Mouse (Mus musculus) embryonic facial prominence, embryonic 11.5 days (tissue): Measurements from ENCODE around the gene Adamtsl5. TPM values are rescaled to one million over a fixed set of nuclear protein-coding genes. Genes with fewer than 3 reads are reported as not detected.

Experiments used
- ATAC-seq: fragments of 200-750 bp; cut with Nextera tagmentation; replicated peaks from 2 replicates; pipeline ENCODE4 v1.8.0; 2017; ENCODE audit warnings: low read depth; ENCODE audit not compliant: insufficient number of reproducible peaks, low FRiP score, low TSS enrichment
- DNase-seq: peaks from one replicate; pipeline ENCODE4 v3.0.0-alpha.2; 2015; ENCODE audit warnings: low spot score
- H3K27ac ChIP-seq: fragments of 300-500 bp; sonication (generic); replicated peaks from 2 replicates; pipeline ENCODE4 v1.5.1; 2014; ENCODE audit warnings: mild to moderate bottlenecking, low read depth, low read length, control low read depth
- H3K27me3 ChIP-seq: fragments of 300-500 bp; sonication (generic); 2 replicates; pipeline ENCODE4 v1.6.1; 2014; ENCODE audit warnings: mild to moderate bottlenecking, low read length, moderate library complexity, mixed read lengths; ENCODE audit not compliant: control insufficient read depth, insufficient read depth
- H3K36me3 ChIP-seq: fragments of 300-500 bp; sonication (generic); replicated peaks from 2 replicates; pipeline ENCODE4 v1.6.1; 2014; ENCODE audit warnings: low read depth, mild to moderate bottlenecking, low read length, moderate library complexity, mixed read lengths; ENCODE audit not compliant: control insufficient read depth, insufficient read depth
- H3K4me1 ChIP-seq: fragments of 300-500 bp; sonication (generic); 2 replicates; pipeline ENCODE4 v1.6.1; 2014; ENCODE audit warnings: low read length, mixed read lengths; ENCODE audit not compliant: control insufficient read depth, insufficient read depth
- H3K4me2 ChIP-seq: fragments of 300-500 bp; sonication (generic); 2 replicates; pipeline ENCODE4 v1.6.1; 2014; ENCODE audit warnings: low read depth, mild to moderate bottlenecking, control low read depth, low read length, moderate library complexity
- H3K4me3 ChIP-seq: fragments of 300-500 bp; sonication (generic); 2 replicates; pipeline ENCODE4 v1.5.1; 2014; ENCODE audit warnings: low read depth, low read length, control low read depth
- H3K9ac ChIP-seq: fragments of 300-500 bp; sonication (generic); replicated peaks from 2 replicates; pipeline ENCODE4 v1.6.1; 2014; ENCODE audit warnings: mild to moderate bottlenecking, control low read depth, low read length
- H3K9me3 ChIP-seq: fragments of 300-500 bp; sonication (generic); replicated peaks from 2 replicates; pipeline ENCODE4 v1.6.1; 2016; ENCODE audit warnings: mild to moderate bottlenecking, low read length, inconsistent platforms, mixed read lengths; ENCODE audit not compliant: control insufficient read depth
- WGBS: fragments of 180-500 bp; shearing (Covaris S2); extraction: QIAGEN DNeasy Blood & Tissue Kit; methylation state at CpG from one replicate; pipeline ENCODE4 v1.1.7; 2014; 5-methylcytosine and 5-hydroxymethylcytosine counted together
- microRNA-seq: library from miRNA; unstranded; fragments of <30 nt; microRNA quantifications from one replicate; pipeline ENCODE4, GENCODE M21; 2016; ENCODE audit warnings: borderline number of aligned reads
- polyA plus RNA-seq: library from polyadenylated mRNA; unstranded; fragments of >200 nt; fragmentation: Nextera tagmentation; extraction: Ambion mirVana; gene quantifications from 2 replicates; pipeline ENCODE4 v1.2.1, GENCODE M21; 2014

Adamtsl5 gene
- polyA plus RNA-seq, 1 experiment from 2014 or later: 0.14 TPM

DNA sequence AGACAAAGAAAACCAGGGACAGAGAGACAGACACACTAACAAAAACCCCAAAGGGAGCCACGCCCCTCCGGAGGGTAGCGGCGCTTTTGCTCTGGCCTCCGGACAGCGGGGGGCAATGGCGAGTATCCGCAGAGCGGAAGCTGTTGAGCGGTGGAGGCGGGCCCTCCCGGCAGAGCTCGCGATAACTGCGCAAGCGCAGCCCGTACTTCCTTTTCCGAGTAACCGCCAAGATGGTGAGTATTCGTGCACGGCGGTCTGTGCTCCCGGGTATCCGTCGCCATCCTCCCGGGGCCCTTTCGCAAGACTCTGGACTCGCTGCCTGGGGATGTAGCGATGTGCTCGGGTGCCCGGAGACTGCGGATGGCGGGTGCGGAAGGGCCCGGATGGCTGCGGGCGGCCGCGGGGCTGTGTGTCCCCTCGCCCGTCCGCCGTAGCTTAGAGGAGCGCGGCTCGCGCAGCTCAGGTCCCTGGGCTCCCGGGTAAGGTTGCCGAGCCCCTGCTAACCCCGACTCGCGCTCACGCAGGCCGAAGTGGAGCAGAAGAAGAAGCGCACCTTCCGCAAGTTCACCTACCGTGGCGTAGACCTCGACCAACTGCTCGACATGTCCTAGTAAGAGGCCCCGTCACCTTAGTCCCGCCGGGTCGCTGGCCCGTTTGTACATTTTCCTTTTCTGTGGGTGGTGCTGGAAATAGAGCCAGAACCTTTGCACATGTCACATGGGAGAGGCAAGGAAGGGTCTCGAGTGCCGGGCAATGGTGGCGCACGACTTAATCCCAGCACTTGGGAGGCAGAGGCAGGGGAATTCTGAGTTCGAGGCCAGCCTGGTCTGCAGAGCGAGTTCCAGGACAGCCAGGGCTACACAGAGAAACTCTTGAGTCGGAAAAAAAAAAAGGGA is 55.7 kb downstream of the Adamtsl5 start, which contains the start of gene Rps15:
Rps15 (plus strand) TSS at position 203 of the 896 bp plus-strand sequence.
- Histone ChIP-seq H3K9ac (peak within 1 kb of the TSS; percentile 99), H3K27ac (peak within 1 kb of the TSS; percentile 78), H3K4me2 (peak within 1 kb of the TSS; percentile 92), H3K27me3 (no peaks in the 10 kb centered on the region), H3K9me3 (no peaks in the 10 kb centered on the region), H3K4me1 (peaks cover 3% of the 10 kb centered on the region; the same call in 1 of the 2 replicates), H3K36me3 (peaks cover 5% of the 10 kb centered on the region), H3K4me3 (peak within 1 kb of the TSS; percentile 96)
- peak; percentile 98 for DNase-seq
- under 1% methylated on average over 72 of the region's 72 CpGs for WGBS
- peak; percentile 75 for ATAC-seq

Small RNAs within 50 kb of the gene (microRNA-seq; reads per million reads assigned to microRNA genes)
- not detected for gene Gm22721

Other genes with a start within 250 kb of the Adamtsl5 start
- 5.6 and 6.6 TPM in 2 replicates for gene Sbno2, start 242.8 kb downstream of the Adamtsl5 start, polyA plus RNA-seq
- gene Stk11, start 232.6 kb downstream of the Adamtsl5 start, polyA plus RNA-seq: 16.6 and 18.5 TPM in 2 replicates
- gene Atp5d, start 209.8 kb downstream of the Adamtsl5 start, polyA plus RNA-seq: 360 and 371 TPM in 2 replicates
- gene Cbarp, start 207.6 kb downstream of the Adamtsl5 start, polyA plus RNA-seq: 6.8 and 9.0 TPM in 2 replicates
- gene Midn, start 200.1 kb downstream of the Adamtsl5 start, polyA plus RNA-seq: 60.3 and 62.1 TPM in 2 replicates
- gene Cirbp, start 182.4 kb downstream of the Adamtsl5 start, polyA plus RNA-seq: 74.0 and 77.8 TPM in 2 replicates
- gene 1600002K03Rik, start 175.5 kb downstream of the Adamtsl5 start, polyA plus RNA-seq: 6.0 and 6.8 TPM in 2 replicates
- gene Efna2, start 168.9 kb downstream of the Adamtsl5 start, polyA plus RNA-seq: 34.6 and 42.3 TPM in 2 replicates
- 75.1 and 94.3 TPM in 2 replicates for gene Mum1, start 122.0 kb downstream of the Adamtsl5 start, polyA plus RNA-seq
- gene Ndufs7, start 99.3 kb downstream of the Adamtsl5 start, polyA plus RNA-seq: 221 and 253 TPM in 2 replicates
- 21.9 and 22.4 TPM in 2 replicates for gene Gamt, start 87.4 kb downstream of the Adamtsl5 start, polyA plus RNA-seq
- 40.9 and 44.7 TPM in 2 replicates for gene Dazap1, start 86.9 kb downstream of the Adamtsl5 start, polyA plus RNA-seq
- gene Rps15, start 56.0 kb downstream of the Adamtsl5 start, polyA plus RNA-seq: 886 and 948 TPM in 2 replicates
- 11.0 and 15.8 TPM in 2 replicates for gene Apc2, start 52.4 kb downstream of the Adamtsl5 start, polyA plus RNA-seq
- 36.5 and 41.6 TPM in 2 replicates for gene 2310011J03Rik, start 27.9 kb downstream of the Adamtsl5 start, polyA plus RNA-seq
- 1.6 and 2.9 TPM in 2 replicates for gene Pcsk4, start 18.9 kb downstream of the Adamtsl5 start, polyA plus RNA-seq
- gene Reep6, start 18.5 kb downstream of the Adamtsl5 start, polyA plus RNA-seq: 4.3 and 4.5 TPM in 2 replicates
- 0.26 and 0.52 TPM in 2 replicates for gene Plk5, start 8.0 kb upstream of the Adamtsl5 start, polyA plus RNA-seq
- gene Mex3d, start 39.2 kb upstream of the Adamtsl5 start, polyA plus RNA-seq: 10.3 and 12.9 TPM in 2 replicates
- 241 and 259 TPM in 2 replicates for gene Mbd3, start 51.1 kb upstream of the Adamtsl5 start, polyA plus RNA-seq
- 377 and 460 TPM in 2 replicates for gene Uqcr11, start 58.4 kb upstream of the Adamtsl5 start, polyA plus RNA-seq
- gene Tcf3, start 85.2 kb upstream of the Adamtsl5 start, polyA plus RNA-seq: 174 and 178 TPM in 2 replicates
- gene Onecut3, start 146.4 kb upstream of the Adamtsl5 start, polyA plus RNA-seq: 0.22 and 0.43 TPM in 2 replicates
- 0.28 and 0.36 TPM in 2 replicates for gene Atp8b3, start 190.7 kb upstream of the Adamtsl5 start, polyA plus RNA-seq
- gene Rexo1, start 213.1 kb upstream of the Adamtsl5 start, polyA plus RNA-seq: 17.1 and 20.6 TPM in 2 replicates
- 4.5 and 5.5 TPM in 2 replicates for gene Klf16, start 228.9 kb upstream of the Adamtsl5 start, polyA plus RNA-seq
- 94.8 and 111 TPM in 2 replicates for gene Abhd17a, start 241.9 kb upstream of the Adamtsl5 start, polyA plus RNA-seq